Mouse (Mus musculus): ENCODE measurements around the gene Gm4763.
"Not testable (repeated sequence)": the region's sequence is repeated elsewhere in the genome, so short reads cannot be mapped to it uniquely, and the experiment has no call there.

DNA sequence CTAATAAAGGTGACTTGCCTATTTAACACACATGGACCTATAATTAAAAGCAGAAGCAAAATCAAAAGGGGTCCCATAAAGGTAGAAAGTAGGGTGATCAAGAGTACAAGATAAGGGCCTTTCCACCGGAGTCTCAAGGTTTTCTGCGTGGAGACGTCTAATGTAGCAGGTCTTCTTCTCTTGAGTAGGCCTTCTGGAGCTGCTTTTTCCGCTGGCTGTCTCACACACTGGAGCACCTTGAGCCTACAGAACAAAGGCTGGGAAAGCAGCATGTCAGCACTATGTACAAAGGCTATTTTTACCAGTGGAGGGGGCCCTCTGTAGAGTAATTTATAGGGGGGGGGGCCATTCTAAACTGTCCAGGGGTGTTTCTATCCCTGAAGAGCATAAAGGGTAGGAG lies 28.8 kb downstream of the Gm4763 start:
- TF ChIP-seq FLI1 (IDR thresholded peaks at IDR 0.05; ENCODE audit: low read length); GATA1 (IDR thresholded peaks at IDR 0.05; ENCODE audit: borderline replicate concordance, low read length): not testable (repeated sequence)
